Mouse (Mus musculus): ENCODE data around the gene Hmga1b. TPM values are rescaled to one million over a fixed set of nuclear protein-coding genes. Genes with fewer than 3 reads are reported as not detected.
"Not testable (repeated sequence)": the region's sequence is repeated elsewhere in the genome, so short reads cannot be mapped to it uniquely, and the experiment has no call there.

The Hmga1b gene
- polyA plus RNA-seq, 1 experiment from 2014 or later, result 4.8 TPM

DNA sequence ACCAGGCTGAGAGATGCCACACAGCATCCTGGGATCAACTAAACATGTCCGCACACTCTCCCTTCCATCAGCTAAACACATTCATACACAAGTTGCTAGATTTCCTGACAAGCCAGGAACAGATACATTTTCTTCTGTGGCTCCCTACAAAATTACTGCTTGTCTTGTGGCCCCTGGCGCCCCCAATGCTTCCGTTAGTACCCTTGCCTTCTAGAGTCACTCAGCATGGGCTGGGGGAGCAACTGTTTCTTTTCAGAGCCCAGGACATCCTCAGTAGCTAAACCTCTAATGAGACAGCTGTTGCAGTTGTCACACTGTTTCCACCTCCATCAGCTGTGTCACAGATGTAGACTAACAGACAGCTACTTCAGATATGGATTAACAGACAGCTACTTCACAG, 10.2 kb downstream of the Hmga1b start:
- no peak for ATAC-seq (ENCODE audit: borderline replicate concordance, extremely low read depth, low FRiP score, low TSS enrichment)
- Histone ChIP-seq H3K36me3 (no peaks in the 10 kb centered on the region), H3K4me1 (no peaks in the 10 kb centered on the region), H3K9ac (no peak overlapping the region), H3K27ac (no peak overlapping the region), H3K9me3 (no peaks in the 10 kb centered on the region), H3K27me3 (no peaks in the 10 kb centered on the region), H3K4me2 (no peak overlapping the region), H3K4me3 (no peak overlapping the region)
- WGBS, result 75% methylated on average over 3 of the region's 3 CpGs

DNA sequence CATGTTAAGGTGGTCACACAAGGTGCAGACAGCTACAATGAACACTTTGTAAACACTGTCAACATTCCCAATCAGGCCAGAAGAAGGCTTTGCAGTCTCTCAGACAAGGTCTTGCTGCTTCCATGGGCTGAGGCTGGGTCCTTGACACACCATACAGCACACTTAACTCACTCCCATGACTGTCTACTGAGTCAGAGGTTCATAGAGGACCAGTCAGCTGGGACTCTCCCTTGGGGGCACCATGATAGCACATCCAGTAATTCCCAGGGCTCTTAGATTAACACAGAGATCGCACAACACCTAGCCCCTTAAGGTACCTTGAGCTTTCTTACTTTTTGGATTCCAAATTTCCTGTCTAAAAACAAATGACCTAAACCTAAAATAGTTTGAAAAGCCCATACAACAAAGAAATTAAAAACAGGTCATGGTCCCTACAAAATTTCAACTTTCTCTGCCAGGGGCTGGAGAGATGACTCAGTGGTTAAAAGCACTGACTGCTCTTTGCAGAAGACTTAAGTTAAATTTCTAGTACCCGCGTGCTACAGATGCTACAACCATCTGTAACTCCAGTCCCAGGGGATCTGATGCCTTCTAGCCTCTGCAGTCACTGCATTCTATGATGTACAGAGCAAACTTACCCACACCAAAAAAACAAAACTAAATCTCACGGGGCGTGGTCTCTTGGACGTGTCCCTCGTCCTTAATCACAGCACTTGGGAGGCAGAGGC, 11.0 kb downstream of the Hmga1b start:
- ATAC-seq (ENCODE audit: borderline replicate concordance, extremely low read depth, low FRiP score, low TSS enrichment), result no peak
- H3K36me3 ChIP-seq, result no peaks in the 10 kb centered on the region
- WGBS, result 84% methylated on average over 7 of the region's 7 CpGs
- H3K9me3 ChIP-seq, result no peaks in the 10 kb centered on the region
- no peak overlapping the region for H3K9ac ChIP-seq
- H3K4me1 ChIP-seq, result no peaks in the 10 kb centered on the region
- no peak overlapping the region for H3K4me2 ChIP-seq
- no peak overlapping the region for H3K4me3 ChIP-seq
- no peaks in the 10 kb centered on the region for H3K27me3 ChIP-seq
- H3K27ac ChIP-seq, result no peak overlapping the region

DNA sequence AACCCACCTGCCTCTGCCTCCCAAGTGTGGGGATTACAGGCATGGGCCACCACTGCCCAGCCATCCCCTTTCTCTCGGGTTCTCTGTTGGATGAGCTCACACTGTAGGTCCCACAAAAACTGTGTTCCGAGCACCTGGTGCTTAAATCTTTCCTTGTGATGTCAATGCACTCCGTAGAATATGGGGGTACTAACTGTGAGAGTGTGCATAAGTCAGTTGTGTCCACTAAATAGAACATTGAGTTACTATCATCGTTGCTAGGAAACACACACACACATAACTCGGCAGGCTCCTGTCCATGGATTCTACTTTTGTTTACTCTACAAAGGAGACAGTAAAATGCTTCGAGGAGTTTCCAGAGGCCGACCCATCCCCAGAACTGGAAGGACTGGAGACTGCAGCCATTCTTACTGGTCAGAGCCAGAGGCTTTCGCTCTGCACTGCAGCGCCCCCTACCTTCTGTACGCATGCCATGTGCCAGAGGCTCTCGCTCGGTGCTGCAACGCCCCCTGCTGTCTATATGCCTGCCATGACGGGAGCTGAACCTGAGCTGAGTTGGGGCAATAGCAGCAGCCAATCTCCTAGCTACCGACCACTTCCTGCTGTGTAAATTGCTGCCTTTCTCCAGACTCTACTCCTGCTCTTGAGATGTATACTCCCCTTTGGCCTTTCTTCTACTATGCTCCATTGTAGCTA, 13.3 kb downstream of the Hmga1b start:
- H3K4me1 ChIP-seq, result no peaks in the 10 kb centered on the region
- H3K4me3 ChIP-seq, result no peak overlapping the region
- H3K9me3 ChIP-seq, result no peaks in the 10 kb centered on the region
- ATAC-seq (ENCODE audit: borderline replicate concordance, extremely low read depth, low FRiP score, low TSS enrichment), result peak; percentile 86
- no peak overlapping the region for H3K9ac ChIP-seq
- 22% methylated on average over 15 of the region's 15 CpGs for WGBS
- no peak overlapping the region for H3K27ac ChIP-seq
- no peaks in the 10 kb centered on the region for H3K27me3 ChIP-seq
- H3K4me2 ChIP-seq, result no peak overlapping the region
- no peaks in the 10 kb centered on the region for H3K36me3 ChIP-seq

- Histone ChIP-seq H3K4me2 (no peak overlapping the region), H3K27ac (no peak overlapping the region), H3K4me1 (no peaks in the 10 kb centered on the region), H3K36me3 (peaks cover 7% of the 10 kb centered on the region; the same call in 1 of the 2 replicates), H3K4me3 (no peak overlapping the region), H3K9ac (no peak overlapping the region), H3K9me3 (no peaks in the 10 kb centered on the region), H3K27me3 (no peaks in the 10 kb centered on the region)
- 33% methylated on average over 6 of the region's 6 CpGs for WGBS
- ATAC-seq (ENCODE audit: borderline replicate concordance, extremely low read depth, low FRiP score, low TSS enrichment), result no peak
Measured at GRCm38 (mm10) chr11:120777123-120777522, 14.5 kb downstream of the Hmga1b start.

DNA sequence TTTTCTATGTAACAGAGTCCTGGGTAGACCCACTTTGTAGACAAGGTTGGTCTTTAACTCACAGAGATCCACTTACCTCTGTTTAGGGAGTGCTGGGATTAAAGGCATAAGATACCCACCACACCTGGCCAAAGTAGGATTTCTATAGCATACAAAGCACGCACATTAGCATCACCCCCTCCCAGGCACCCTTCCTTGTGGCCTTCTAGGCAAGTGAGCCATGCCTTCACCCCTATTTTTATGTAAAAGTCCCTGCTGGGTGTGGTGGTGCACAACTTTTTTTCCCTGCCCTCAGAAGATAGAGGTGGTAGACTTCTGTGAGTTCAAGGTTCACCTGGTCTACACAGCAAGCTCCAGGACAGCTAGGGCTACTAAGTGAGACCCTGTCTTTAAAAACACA, 17.3 kb downstream of the Hmga1b start:
- no peaks in the 10 kb centered on the region for H3K27me3 ChIP-seq
- no peak overlapping the region for H3K4me2 ChIP-seq
- no peak for ATAC-seq (ENCODE audit: borderline replicate concordance, extremely low read depth, low FRiP score, low TSS enrichment)
- no peak overlapping the region for H3K9ac ChIP-seq
- no peak overlapping the region for H3K4me3 ChIP-seq
- H3K36me3 ChIP-seq, result peaks cover 8% of the 10 kb centered on the region; the same call in 1 of the 2 replicates
- no peaks in the 10 kb centered on the region for H3K9me3 ChIP-seq
- H3K4me1 ChIP-seq, result peaks cover 11% of the 10 kb centered on the region
- no peak overlapping the region for H3K27ac ChIP-seq
- WGBS, result 89% methylated on average over 1 of the region's 1 CpGs

DNA sequence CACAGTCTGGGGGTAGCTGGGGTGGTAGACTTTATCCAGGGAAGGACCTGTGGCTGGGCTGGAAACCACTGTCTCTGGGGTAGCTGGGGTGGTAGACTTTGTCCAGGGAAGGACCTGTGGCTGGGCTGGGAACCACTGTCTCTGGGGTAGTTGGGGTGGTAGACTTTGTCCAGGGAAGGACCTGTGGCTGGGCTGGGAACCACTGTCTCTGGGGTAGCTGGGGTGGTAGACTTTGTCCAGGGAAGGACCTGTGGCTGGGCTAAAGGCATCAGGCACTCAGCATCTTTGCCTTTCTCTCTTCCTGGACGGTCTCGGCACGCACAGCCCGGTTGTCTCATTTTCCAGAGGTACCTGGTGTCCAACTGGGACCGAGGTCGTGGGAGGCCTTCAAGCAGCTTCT, 18.8 kb downstream of the Hmga1b start:
- not testable (repeated sequence) for ATAC-seq (ENCODE audit: borderline replicate concordance, extremely low read depth, low FRiP score, low TSS enrichment)
- WGBS, result 93% methylated on average over 6 of the region's 6 CpGs

DNA sequence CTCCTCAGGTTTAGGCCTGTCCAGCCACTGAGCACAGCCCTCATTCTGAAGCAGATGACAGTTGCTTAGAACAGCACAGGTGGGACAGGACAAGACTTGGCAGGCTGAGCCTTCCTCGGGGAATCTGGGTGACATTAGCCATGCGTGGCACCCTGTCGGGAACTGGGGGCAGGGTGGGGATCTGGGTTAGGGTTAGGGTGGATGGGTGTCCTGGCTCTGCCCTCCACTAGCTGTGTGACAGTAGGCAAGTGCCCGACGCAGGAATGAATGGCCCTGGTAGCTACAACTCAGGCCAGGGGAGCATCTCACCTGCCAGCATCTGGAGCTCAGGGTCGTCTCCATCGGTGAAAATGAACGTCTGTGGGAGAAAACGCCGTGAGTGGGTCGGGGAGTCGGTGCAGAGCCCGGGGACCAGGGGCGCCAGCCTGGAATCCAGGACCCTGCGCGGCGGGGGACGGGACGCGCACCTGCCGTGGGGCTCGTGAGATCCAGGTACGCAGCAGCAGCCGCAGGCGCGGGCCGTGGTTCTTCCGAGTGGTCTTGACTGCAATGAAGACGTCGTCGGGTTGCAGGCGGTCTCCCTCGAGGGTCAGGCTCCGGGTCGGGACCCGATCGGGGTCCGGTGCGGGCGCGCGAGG, 21.0 kb downstream of the Hmga1b start:
- ATAC-seq (ENCODE audit: borderline replicate concordance, extremely low read depth, low FRiP score, low TSS enrichment), result 0 out of 2 replicates have a peak, but pooled peaks have one; percentile 1
- peak overlapping the region; percentile 98 for H3K4me3 ChIP-seq
- H3K9ac ChIP-seq, result peak overlapping the region; percentile 94
- H3K27me3 ChIP-seq, result no peaks in the 10 kb centered on the region
- no peaks in the 10 kb centered on the region for H3K9me3 ChIP-seq
- peaks cover 34% of the 10 kb centered on the region for H3K36me3 ChIP-seq
- peaks cover 18% of the 10 kb centered on the region for H3K4me1 ChIP-seq
- 1% methylated on average over 42 of the region's 42 CpGs for WGBS
- H3K4me2 ChIP-seq, result peak overlapping the region; percentile 91
- peak overlapping the region; percentile 76 for H3K27ac ChIP-seq

More for the DNA sequence above, 18.8 kb downstream of the Hmga1b start:
- not testable (repeated sequence) for H3K4me3 ChIP-seq, H3K27me3 ChIP-seq, H3K4me2 ChIP-seq, H3K27ac ChIP-seq, H3K9ac ChIP-seq, H3K9me3 ChIP-seq
- peaks cover 18% of the 10 kb centered on the region for H3K4me1 ChIP-seq
- H3K36me3 ChIP-seq, result peaks cover 13% of the 10 kb centered on the region

- H3K4me1 ChIP-seq, result peaks cover 18% of the 10 kb centered on the region
- H3K4me3 ChIP-seq, result peak within 1 kb of the TSS; percentile 98
- H3K9ac ChIP-seq, result peak within 1 kb of the TSS; percentile 94
- peak within 1 kb of the TSS; percentile 85 for H3K27ac ChIP-seq
- H3K27me3 ChIP-seq, result no peaks in the 10 kb centered on the region
- under 1% methylated on average over 70 of the region's 107 CpGs for WGBS
- peak; percentile 76 for ATAC-seq (ENCODE audit: borderline replicate concordance, extremely low read depth, low FRiP score, low TSS enrichment)
- H3K36me3 ChIP-seq, result peaks cover 38% of the 10 kb centered on the region
- no peaks in the 10 kb centered on the region for H3K9me3 ChIP-seq
- H3K4me2 ChIP-seq, result peak within 1 kb of the TSS; percentile 91
Measured at GRCm38 (mm10) chr11:120784064-120784791, 21.6 kb downstream of the Hmga1b start, which contains the start of the genes Rfng and Gps1. Rfng (minus strand) TSS chr11:120784207. Gps1 (plus strand) TSS chr11:120784272.

DNA sequence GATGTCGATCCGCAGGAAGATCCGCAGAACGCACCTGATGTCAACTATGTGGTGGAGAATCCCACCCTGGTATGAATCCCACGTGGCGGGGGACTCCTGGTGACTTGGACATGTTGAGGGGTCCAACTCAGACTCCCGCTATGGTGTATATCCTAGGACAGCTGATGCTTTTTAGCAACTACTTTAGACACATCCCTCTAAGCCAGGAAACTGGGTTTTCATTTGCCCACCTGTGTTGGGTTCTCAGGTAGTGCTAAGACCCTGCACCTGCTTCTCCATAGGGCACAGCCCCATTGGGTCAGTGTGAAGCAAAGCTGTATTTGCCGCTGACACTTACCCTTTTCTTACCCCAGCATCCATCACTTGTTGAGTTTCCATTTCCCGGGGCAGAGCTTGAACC, 22.6 kb downstream of the Hmga1b start:
- ATAC-seq (ENCODE audit: borderline replicate concordance, extremely low read depth, low FRiP score, low TSS enrichment), result no peak
- Histone ChIP-seq H3K9ac (peak overlapping the region; percentile 94), H3K36me3 (peaks cover 47% of the 10 kb centered on the region), H3K27me3 (no peaks in the 10 kb centered on the region), H3K4me2 (peak overlapping the region; percentile 91), H3K4me1 (peaks cover 18% of the 10 kb centered on the region), H3K27ac (no peak overlapping the region), H3K9me3 (no peaks in the 10 kb centered on the region), H3K4me3 (peak overlapping the region; percentile 98)
- WGBS, result 28% methylated on average over 9 of the region's 9 CpGs

DNA sequence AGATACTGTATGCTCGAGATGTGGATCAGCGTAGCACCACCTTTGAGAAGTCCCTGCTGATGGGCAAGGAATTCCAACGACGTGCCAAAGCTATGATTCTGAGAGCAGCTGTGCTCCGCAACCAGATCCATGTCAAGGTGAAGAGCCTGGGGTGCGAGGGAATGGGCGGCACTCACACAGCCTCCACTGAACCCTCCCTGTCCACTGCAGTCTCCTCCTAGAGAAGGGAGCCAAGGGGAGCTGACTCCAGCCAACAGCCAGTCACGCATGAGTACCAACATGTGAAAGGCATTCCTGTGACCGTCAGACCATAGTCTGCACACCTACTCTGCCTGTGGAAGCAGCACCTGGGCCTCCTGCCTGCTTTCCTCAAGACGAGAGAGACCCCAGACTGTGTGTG, 25.9 kb downstream of the Hmga1b start:
- not testable (repeated sequence) for H3K4me3 ChIP-seq; H3K9ac ChIP-seq; H3K27me3 ChIP-seq; ATAC-seq (ENCODE audit: borderline replicate concordance, extremely low read depth, low FRiP score, low TSS enrichment); H3K4me2 ChIP-seq; H3K27ac ChIP-seq; H3K4me1 ChIP-seq; H3K9me3 ChIP-seq
- WGBS, result 86% methylated on average over 9 of the region's 10 CpGs
- peaks cover 71% of the 10 kb centered on the region for H3K36me3 ChIP-seq

- H3K9ac ChIP-seq, result no peak overlapping the region
- H3K4me2 ChIP-seq, result no peak overlapping the region
- peaks cover 7% of the 10 kb centered on the region for H3K4me1 ChIP-seq
- no peak for ATAC-seq (ENCODE audit: borderline replicate concordance, extremely low read depth, low FRiP score, low TSS enrichment)
- H3K9me3 ChIP-seq, result no peaks in the 10 kb centered on the region
- WGBS, result 82% methylated on average over 4 of the region's 4 CpGs
- no peaks in the 10 kb centered on the region for H3K27me3 ChIP-seq
- no peak overlapping the region for H3K4me3 ChIP-seq
- H3K27ac ChIP-seq, result no peak overlapping the region
- H3K36me3 ChIP-seq, result peaks cover 79% of the 10 kb centered on the region
Measured at GRCm38 (mm10) chr11:120789355-120789754, 26.8 kb downstream of the Hmga1b start.
